Mouse (Mus musculus) E14TG2a.4 (cell line): ENCODE measurements around the gene Col23a1.

Source experiments
- CTCF ChIP-seq: conservative IDR thresholded peaks from 2 replicates; pipeline ENCODE4 v1.5.1; 2014; ENCODE audit warnings: low read length
- POU5F1 ChIP-seq: IDR thresholded peaks from 2 replicates; pipeline ENCODE4 v1.6.1; 2014; ENCODE audit warnings: low read length, borderline replicate concordance

DNA sequence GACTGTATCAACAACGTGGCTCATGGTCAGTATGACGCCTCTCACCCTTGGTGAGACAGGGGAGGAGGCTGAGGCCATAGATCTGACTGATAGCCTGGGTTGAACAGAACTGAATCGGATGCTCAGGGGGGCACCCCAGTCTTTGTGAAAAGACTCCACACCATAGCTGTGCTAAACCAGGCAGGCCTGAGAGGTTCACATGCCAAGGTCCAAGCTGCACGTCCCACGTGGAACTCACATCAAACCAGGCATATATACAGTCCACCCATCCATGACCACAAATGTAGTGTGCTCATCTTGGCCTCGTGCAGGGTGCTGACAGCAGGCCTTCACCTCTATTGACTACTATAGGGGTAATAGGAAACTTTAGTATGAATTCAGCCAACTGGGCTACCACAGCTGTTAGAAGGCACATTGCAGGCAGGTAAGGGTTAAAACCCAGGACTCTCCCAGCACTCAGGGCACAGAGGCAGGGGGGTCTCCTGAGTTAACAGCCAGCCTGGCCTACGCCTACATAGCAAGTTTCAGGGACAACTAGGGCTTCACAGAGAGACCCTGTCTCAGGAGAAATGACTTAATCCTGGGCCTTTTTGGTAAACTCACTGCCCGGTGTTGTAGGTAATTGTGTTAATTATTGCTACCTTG, 296.0 kb downstream of the Col23a1 start:
- TF ChIP-seq CTCF (no peak), POU5F1 (no peak)
